Mouse (Mus musculus) duodenum, adult 2 months (tissue): ENCODE data around the gene Mapk8. TPM values are rescaled to one million over a fixed set of nuclear protein-coding genes. Genes with fewer than 3 reads are reported as not detected.

ENCODE experiments used
- polyA plus RNA-seq: library from polyadenylated mRNA; depleted of rRNA; stranded (reverse); fragments of >200 nt; gene quantifications from 2 replicates; pipeline ENCODE4 v1.2.3, GENCODE M21; 2012; ENCODE audit warnings: low replicate concordance; rRNA removed

The Mapk8 gene
- polyA plus RNA-seq: 6.9 and 17.5 TPM in 2 replicates

GRCm38 (mm10) chr14:33447027-33447569, at the start of gene Mapk8:
Gene Mapk8, minus strand, starts transcription at chr14:33447158.

GRCm38 (mm10) chr14:33471331-33471730, 24.4 kb upstream of the Mapk8 start, which contains the start of gene Frmpd2:
Gene Frmpd2, plus strand, starts transcription at chr14:33471696.

Other genes with a start within 250 kb of the Mapk8 start
- gene Arhgap22, start 233.1 kb downstream of the Mapk8 start, polyA plus RNA-seq: 1.9 and 3.4 TPM in 2 replicates
- 0.05 TPM in 1 of 2 replicates, not detected in the other for gene Frmpd2, start 24.5 kb upstream of the Mapk8 start, polyA plus RNA-seq
- not detected in 2 replicates for gene Ptpn20, start 142.0 kb upstream of the Mapk8 start, polyA plus RNA-seq